Comparison of ENCODE assay signal across 33 mouse cellular contexts in genomic region chr19:12445014-12445413, GRCm38 (mm10). TPM values are rescaled to one million over a fixed set of nuclear protein-coding genes. Genes with fewer than 3 reads are reported as not detected.
DNase-seq lines count a peak whose midpoint lies in the region; ATAC-seq and TF ChIP-seq lines count a peak whose summit lies in the region.
"Had no signal": no experiment of that assay in that cellular context is flagged by ENCODE, and none has a peak within 500 bp of the region (broad histone marks: within the 10 kb centered on the region; RNA-seq: fewer than 3 reads in every experiment).

No protein-coding gene starts in this region.

- WGBS in lung, postnatal 0 days = 52% methylated on average over 3 of the region's 3 CpGs

- no peak overlapping the region for H3K4me2 ChIP-seq in lung, postnatal 0 days (replicated peaks; ENCODE audit: low read depth, low read length)
- H3K4me2 ChIP-seq in myocyte (ENCODE audit: low read depth) = no peak overlapping the region
- H3K4me2 ChIP-seq: embryonic facial prominence, embryonic 13.5 days; hindbrain, embryonic 15.5 days; limb, embryonic 15.5 days; lung, embryonic 15.5 days had no signal

- no peaks in the 10 kb centered on the region for H3K9me3 ChIP-seq in lung, postnatal 0 days (ENCODE audit: low read length)
- H3K9me3 ChIP-seq: embryonic facial prominence, embryonic 13.5 days; heart, embryonic 10.5 days; hindbrain, embryonic 15.5 days; limb, embryonic 15.5 days; lung, embryonic 15.5 days had no signal

- peak; percentile 81 for TF ChIP-seq EP300 in lung, postnatal 0 days (IDR thresholded peaks at IDR 0.05)

- ATAC-seq in lung, postnatal 0 days = no peak
- ATAC-seq: CD4-positive, CD25-positive, alpha-beta regulatory T cell, adult 4 months; forebrain, embryonic 14.5 days had no signal

- H3K27me3 ChIP-seq in lung, postnatal 0 days (replicated peaks; ENCODE audit: insufficient read depth, low read length) = no peaks in the 10 kb centered on the region
- no peaks in the 10 kb centered on the region for H3K27me3 ChIP-seq in myocyte (ENCODE audit: control insufficient read depth, insufficient read depth, insufficient read length)
- H3K27me3 ChIP-seq: embryonic facial prominence, embryonic 13.5 days; hindbrain, embryonic 15.5 days; limb, embryonic 15.5 days; lung, embryonic 15.5 days had no signal

- DNase-seq in adrenal gland, adult 2 months = peak; percentile 24
- DNase-seq in adrenal gland, postnatal 36 days = no peak
- DNase-seq in lung, postnatal 0 days (ENCODE audit: low spot score) = peak; percentile 70
- DNase-seq in lung, postnatal 14 days = no peak
- peak; percentile 60 for DNase-seq in gonadal fat pad, adult 2 months (ENCODE audit: low read depth)
- no peak for DNase-seq in gastrocnemius, adult 8-10 months (ENCODE audit: low spot score in 2 of 2)
- DNase-seq in cerebellum, adult 8-10 months = no peak
- DNase-seq: cerebellum, adult 11-12 months; cerebellum, postnatal 25 days; embryo, embryonic 11 days; gastrocnemius, postnatal 14 days; kidney, adult 2 months; left cerebral cortex, postnatal 4 days had no signal

- no peak overlapping the region for H3K4me3 ChIP-seq in lung, postnatal 0 days (ENCODE audit: low read depth, low read length)
- H3K4me3 ChIP-seq in myocyte = no peak overlapping the region
- H3K4me3 ChIP-seq: embryonic facial prominence, embryonic 13.5 days; erythroblast, embryonic 14.5 days; heart, embryonic 10.5 days; hindbrain, embryonic 15.5 days; limb, embryonic 15.5 days; lung, embryonic 15.5 days had no signal

- no peak overlapping the region for H3ac ChIP-seq in myocyte (ENCODE audit: control insufficient read depth, insufficient read length)

- H3K4me1 ChIP-seq in lung, postnatal 0 days (ENCODE audit: insufficient read depth, low read depth, low read length) = no peaks in the 10 kb centered on the region
- H3K4me1 ChIP-seq: embryonic facial prominence, embryonic 13.5 days; hindbrain, embryonic 15.5 days; limb, embryonic 15.5 days; lung, embryonic 15.5 days had no signal

- TF ChIP-seq POLR2A in myocyte (IDR thresholded peaks at IDR 0.05; ENCODE audit: insufficient read length, low read depth) = no peak

- H3K36me3 ChIP-seq in lung, postnatal 0 days (ENCODE audit: insufficient read depth, low read length) = no peaks in the 10 kb centered on the region
- no peaks in the 10 kb centered on the region for H3K36me3 ChIP-seq in myocyte (ENCODE audit: control insufficient read depth, insufficient read depth)
- H3K36me3 ChIP-seq: embryonic facial prominence, embryonic 13.5 days; heart, embryonic 10.5 days; hindbrain, embryonic 15.5 days; limb, embryonic 15.5 days; lung, embryonic 15.5 days had no signal

- H3K79me2 ChIP-seq in myocyte (ENCODE audit: control insufficient read depth, insufficient read depth) = no peaks in the 10 kb centered on the region

- H3K9ac ChIP-seq in lung, postnatal 0 days (replicated peaks; ENCODE audit: low read depth) = no peak overlapping the region
- H3K9ac ChIP-seq: embryonic facial prominence, embryonic 13.5 days; hindbrain, embryonic 15.5 days; limb, embryonic 15.5 days; lung, embryonic 15.5 days had no signal

- no peak for TF ChIP-seq CTCF in lung, postnatal 0 days (IDR thresholded peaks at IDR 0.05)

- no peak overlapping the region for H3K27ac ChIP-seq in lung, postnatal 0 days (ENCODE audit: low read length)
- H3K27ac ChIP-seq: embryonic facial prominence, embryonic 13.5 days; heart, embryonic 10.5 days; hindbrain, embryonic 15.5 days; kidney, postnatal 0 days; limb, embryonic 15.5 days; lung, embryonic 15.5 days had no signal

TF ChIP-seq in myocyte, 11 proteins besides CTCF, POLR2A, EP300 and RAD21:
- TF ChIP-seq USF1 (IDR thresholded peaks at IDR 0.05; ENCODE audit: low read depth) = no peak
- TF ChIP-seq CEBPB (IDR thresholded peaks at IDR 0.05; ENCODE audit: insufficient read depth, poor library complexity, severe bottlenecking) = peak; percentile 27; the same call in 1 of the 2 replicates

RNA-seq across cellular contexts. Expression of gene Mpeg1, which starts 15.6 kb away (rescaled TPM):
- 10 to 100 TPM; 28.3 to 31.6 TPM for total RNA-seq in adrenal gland, adult 2 months (2021)
- polyA plus RNA-seq in adrenal gland, adult 2 months (2012; rRNA removed) = 3.1 and 4.1 TPM in 2 replicates
- total RNA-seq in adrenal gland, postnatal 36 days (2021) = 10 to 100 TPM; 23.7 to 25.0 TPM
- polyA plus RNA-seq in lung, postnatal 0 days (2015; fragmentation: Nextera tagmentation; extraction: Ambion mirVana) = 5.5 and 6.3 TPM in 2 replicates
- 8.0 and 10.0 TPM in 2 replicates for polyA plus RNA-seq in gonadal fat pad, adult 2 months (2012; rRNA removed)
- polyA plus RNA-seq in myocyte (2012; fragmentation: generic; extraction: Trizol) = 0.06 TPM
- total RNA-seq in gastrocnemius, adult 8-10 months (2022) = 1 to 10 TPM in 2 of 4 experiments, under 1 TPM in 2; 0.53 to 1.4 (median 0.91) TPM
- polyA plus RNA-seq: heart, embryonic 10.5 days had no signal

RNA-seq across cellular contexts. Expression of gene Pfpl, which starts 17.3 kb away (rescaled TPM):
- not detected for total RNA-seq in adrenal gland, adult 2 months (2021)
- polyA plus RNA-seq in adrenal gland, adult 2 months (2012; rRNA removed) = not detected in 2 replicates
- not detected for total RNA-seq in adrenal gland, postnatal 36 days (2021)
- polyA plus RNA-seq in lung, postnatal 0 days (2015; fragmentation: Nextera tagmentation; extraction: Ambion mirVana) = not detected in 2 replicates
- not detected in 2 replicates for polyA plus RNA-seq in gonadal fat pad, adult 2 months (2012; rRNA removed)
- 0.02 TPM for polyA plus RNA-seq in myocyte (2012; fragmentation: generic; extraction: Trizol)
- total RNA-seq in gastrocnemius, adult 8-10 months (2022) = not detected
- total RNA-seq: adrenal gland, postnatal 4 days; gastrocnemius, postnatal 14 days; hematopoietic stem cell, adult 5-6 weeks; layer of hippocampus, postnatal 10 days; left cerebral cortex, postnatal 4 days; midbrain, postnatal 0 days had no signal
- polyA plus RNA-seq: CD4-positive, CD25-positive, alpha-beta regulatory T cell, adult 4 months; embryonic facial prominence, embryonic 13.5 days; erythroblast, embryonic 14.5 days; forebrain, embryonic 14.5 days; heart, embryonic 10.5 days; heart, embryonic 16.5 days; hindbrain, embryonic 15.5 days; intestine, embryonic 14.5 days; kidney, adult 2 months; kidney, postnatal 0 days; large intestine, adult 2 months; limb, embryonic 15.5 days; lung, embryonic 15.5 days; midbrain, postnatal 0 days; urinary bladder, adult 2 months had no signal

RNA-seq across cellular contexts. Expression of gene Olfr1441, which starts 27.8 kb away (rescaled TPM):
- not detected for total RNA-seq in adrenal gland, adult 2 months (2021)
- not detected in 2 replicates for polyA plus RNA-seq in adrenal gland, adult 2 months (2012; rRNA removed)
- not detected for total RNA-seq in adrenal gland, postnatal 36 days (2021)
- polyA plus RNA-seq in lung, postnatal 0 days (2015; fragmentation: Nextera tagmentation; extraction: Ambion mirVana) = not detected in 2 replicates
- polyA plus RNA-seq in gonadal fat pad, adult 2 months (2012; rRNA removed) = not detected in 2 replicates
- not detected for polyA plus RNA-seq in myocyte (2012; fragmentation: generic; extraction: Trizol)
- total RNA-seq in gastrocnemius, adult 8-10 months (2022) = not detected
- total RNA-seq: adrenal gland, postnatal 4 days; gastrocnemius, postnatal 14 days; hematopoietic stem cell, adult 5-6 weeks; layer of hippocampus, postnatal 10 days; left cerebral cortex, adult 8-10 months; left cerebral cortex, postnatal 4 days; midbrain, postnatal 0 days had no signal
- polyA plus RNA-seq: CD4-positive, CD25-positive, alpha-beta regulatory T cell, adult 4 months; embryonic facial prominence, embryonic 13.5 days; erythroblast, embryonic 14.5 days; forebrain, embryonic 14.5 days; heart, embryonic 10.5 days; heart, embryonic 16.5 days; hindbrain, embryonic 15.5 days; intestine, embryonic 14.5 days; kidney, adult 2 months; kidney, postnatal 0 days; large intestine, adult 2 months; limb, embryonic 15.5 days; lung, embryonic 15.5 days; midbrain, postnatal 0 days; testis, adult 2 months; urinary bladder, adult 2 months had no signal

RNA-seq across cellular contexts. Expression of gene Dtx4, which starts 56.2 kb away (rescaled TPM):
- 10 to 100 TPM; 16.7 to 24.2 TPM for total RNA-seq in adrenal gland, adult 2 months (2021)
- 9.2 and 10.8 TPM in 2 replicates for polyA plus RNA-seq in adrenal gland, adult 2 months (2012; rRNA removed)
- 10 to 100 TPM; 11.4 to 17.6 TPM for total RNA-seq in adrenal gland, postnatal 36 days (2021)
- polyA plus RNA-seq in lung, postnatal 0 days (2015; fragmentation: Nextera tagmentation; extraction: Ambion mirVana) = 8.4 and 8.7 TPM in 2 replicates
- 33.0 and 34.9 TPM in 2 replicates for polyA plus RNA-seq in gonadal fat pad, adult 2 months (2012; rRNA removed)
- 21.2 TPM for polyA plus RNA-seq in myocyte (2012; fragmentation: generic; extraction: Trizol)
- total RNA-seq in gastrocnemius, adult 8-10 months (2022) = 1 to 10 TPM; 2.1 to 2.6 (median 2.4) TPM

RNA-seq across cellular contexts. Expression of gene Olfr1440, which starts 57.9 kb away (rescaled TPM):
- not detected for total RNA-seq in adrenal gland, adult 2 months (2021)
- polyA plus RNA-seq in adrenal gland, adult 2 months (2012; rRNA removed) = not detected in 2 replicates
- total RNA-seq in adrenal gland, postnatal 36 days (2021) = not detected
- not detected in 2 replicates for polyA plus RNA-seq in lung, postnatal 0 days (2015; fragmentation: Nextera tagmentation; extraction: Ambion mirVana)
- not detected in 2 replicates for polyA plus RNA-seq in gonadal fat pad, adult 2 months (2012; rRNA removed)
- not detected for polyA plus RNA-seq in myocyte (2012; fragmentation: generic; extraction: Trizol)
- not detected for total RNA-seq in gastrocnemius, adult 8-10 months (2022)
- total RNA-seq: adrenal gland, postnatal 4 days; gastrocnemius, postnatal 14 days; hematopoietic stem cell, adult 5-6 weeks; layer of hippocampus, postnatal 10 days; left cerebral cortex, adult 8-10 months; left cerebral cortex, postnatal 4 days; midbrain, postnatal 0 days had no signal
- polyA plus RNA-seq: embryonic facial prominence, embryonic 13.5 days; erythroblast, embryonic 14.5 days; forebrain, embryonic 14.5 days; heart, embryonic 10.5 days; heart, embryonic 16.5 days; hindbrain, embryonic 15.5 days; intestine, embryonic 14.5 days; kidney, adult 2 months; kidney, postnatal 0 days; large intestine, adult 2 months; limb, embryonic 15.5 days; lung, embryonic 15.5 days; midbrain, postnatal 0 days; testis, adult 2 months; urinary bladder, adult 2 months had no signal

Comparison
In these comparisons a context has a peak if more than half of its experiments do, and no peak if none do; other contexts are left out.
1. DNase-seq: peak in adrenal gland, adult 2 months (single experiment), lung, postnatal 0 days (single experiment) and gonadal fat pad, adult 2 months (single experiment); none in adrenal gland, postnatal 36 days (0 of 2), lung, postnatal 14 days (single experiment), gastrocnemius, adult 8-10 months (0 of 2) and cerebellum, adult 8-10 months (single experiment).